16 mouse cellular contexts compared by ENCODE assay signal in genomic region chr13:32799131-32799530, GRCm38 (mm10). TPM values are rescaled to one million over a fixed set of nuclear protein-coding genes. Genes with fewer than 3 reads are reported as not detected.
DNase-seq lines count a peak whose midpoint lies in the region; ATAC-seq and TF ChIP-seq lines count a peak whose summit lies in the region.
"Had no signal": no experiment of that assay in that cellular context is flagged by ENCODE, and none has a peak within 500 bp of the region (broad histone marks: within the 10 kb centered on the region; RNA-seq: fewer than 3 reads in every experiment).

No protein-coding gene starts in this region.

- TF ChIP-seq POLR2A in liver, adult 2 months (IDR thresholded peaks at IDR 0.05; ENCODE audit: extremely low read depth, insufficient read depth, low read length): no peak
- TF ChIP-seq POLR2A in MEL (IDR thresholded peaks at IDR 0.05; ENCODE audit: control insufficient read depth in 1 of 2, insufficient read depth in 1 of 2, low read depth in 1 of 2, low read length in 2 of 2, poor library complexity in 1 of 2): no peak

- no peaks in the 10 kb centered on the region for H3K9me3 ChIP-seq in forebrain, embryonic 14.5 days (replicated peaks; ENCODE audit: control insufficient read depth, low read length)
- no peaks in the 10 kb centered on the region for H3K9me3 ChIP-seq in forebrain, embryonic 11.5 days (ENCODE audit: control insufficient read depth, low read length)
- no peaks in the 10 kb centered on the region for H3K9me3 ChIP-seq in liver, embryonic 11.5 days (ENCODE audit: control insufficient read depth, low read length)
- H3K9me3 ChIP-seq in MEL (replicated peaks; ENCODE audit: insufficient read depth, low read length): no peaks in the 10 kb centered on the region
- H3K9me3 ChIP-seq: heart, embryonic 15.5 days; midbrain, embryonic 15.5 days had no signal

- peak; percentile 33 for TF ChIP-seq CTCF in liver, adult 2 months (IDR thresholded peaks at IDR 0.05; ENCODE audit: low read depth, low read length)
- peak in 2 of 3 experiments; percentile 4 to 52; a peak in 2 of 6 replicates for TF ChIP-seq CTCF in MEL (IDR thresholded peaks at IDR 0.05 in 2 of 3, conservative IDR thresholded peaks at IDR 0.05 in 1 of 3; ENCODE audit: control insufficient read depth in 1 of 3, insufficient read depth in 1 of 3, low read depth in 2 of 3, low read length in 3 of 3, poor library complexity in 1 of 3, severe bottlenecking in 1 of 3)

- no peaks in the 10 kb centered on the region for H3K27me3 ChIP-seq in forebrain, embryonic 14.5 days (replicated peaks; ENCODE audit: control insufficient read depth, insufficient read depth, low read length)
- H3K27me3 ChIP-seq in forebrain, embryonic 11.5 days (ENCODE audit: control insufficient read depth, insufficient read depth, low read length): no peaks in the 10 kb centered on the region
- no peaks in the 10 kb centered on the region for H3K27me3 ChIP-seq in liver, adult 2 months (ENCODE audit: control insufficient read depth, insufficient read depth, low read length)
- no peaks in the 10 kb centered on the region for H3K27me3 ChIP-seq in liver, embryonic 11.5 days (replicated peaks; ENCODE audit: control insufficient read depth, insufficient read depth, low read length)
- peaks cover 0 to 3% of the 10 kb centered on the region in 2 experiments; a peak in 1 of 4 replicates for H3K27me3 ChIP-seq in MEL (ENCODE audit: control insufficient read depth in 1 of 2, insufficient read depth in 2 of 2, low read length in 2 of 2)
- H3K27me3 ChIP-seq: heart, embryonic 15.5 days; midbrain, embryonic 15.5 days had no signal

- DNase-seq in forebrain, embryonic 14.5 days (ENCODE audit: low spot score): peak; percentile 37
- no peak for DNase-seq in forebrain, embryonic 11.5 days (ENCODE audit: low spot score)
- peak; percentile 41 for DNase-seq in liver, adult 2 months (ENCODE audit: extremely low read depth, low read depth, low spot score)
- no peak for DNase-seq in liver, embryonic 11.5 days (ENCODE audit: low spot score)
- DNase-seq in MEL (ENCODE audit: low read depth, low spot score): peak; percentile 66
- peak; percentile 67 for DNase-seq in naive thymus-derived CD4-positive, alpha-beta T cell, adult 2 months (ENCODE audit: low read depth)
- DNase-seq in cerebellum, adult 8-10 months: no peak
- no peak for DNase-seq in ovary, postnatal 36 days (ENCODE audit: low spot score)
- DNase-seq: cerebellum, adult 18-20 months; lung, adult 18-20 months; spleen, adult 18-20 months; thymus, postnatal 25 days had no signal

- no peak overlapping the region for H3K4me2 ChIP-seq in forebrain, embryonic 14.5 days (ENCODE audit: low read length)
- no peak overlapping the region for H3K4me2 ChIP-seq in forebrain, embryonic 11.5 days (ENCODE audit: low read depth, low read length, severe bottlenecking)
- no peak overlapping the region for H3K4me2 ChIP-seq in liver, embryonic 11.5 days
- H3K4me2 ChIP-seq: heart, embryonic 15.5 days; midbrain, embryonic 15.5 days had no signal

- no peak overlapping the region for H3K4me3 ChIP-seq in forebrain, embryonic 14.5 days (ENCODE audit: low read depth, low read length)
- no peak overlapping the region for H3K4me3 ChIP-seq in forebrain, embryonic 11.5 days (ENCODE audit: low read depth, low read length)
- H3K4me3 ChIP-seq in liver, adult 2 months (ENCODE audit: insufficient read depth, low read depth, low read length): no peak overlapping the region
- no peak overlapping the region for H3K4me3 ChIP-seq in liver, embryonic 11.5 days (ENCODE audit: low read depth, low read length)
- H3K4me3 ChIP-seq in MEL (ENCODE audit: control insufficient read depth in 1 of 2, insufficient read depth in 1 of 2, low read depth in 2 of 2, low read length in 2 of 2): no peak overlapping the region
- H3K4me3 ChIP-seq: heart, embryonic 15.5 days; midbrain, embryonic 15.5 days had no signal

- 80% methylated on average over 2 of the region's 2 CpGs for WGBS in forebrain, embryonic 14.5 days
- WGBS in forebrain, embryonic 11.5 days: 75% methylated on average over 2 of the region's 2 CpGs
- WGBS in liver, adult 2 months: 70% methylated on average over 2 of the region's 2 CpGs
- 54% methylated on average over 2 of the region's 2 CpGs for WGBS in liver, embryonic 11.5 days

- ATAC-seq in forebrain, embryonic 14.5 days: no peak
- no peak for ATAC-seq in forebrain, embryonic 11.5 days (replicated peaks; ENCODE audit: low FRiP score)
- no peak for ATAC-seq in liver, embryonic 11.5 days (replicated peaks; ENCODE audit: low FRiP score)
- ATAC-seq: midbrain, embryonic 15.5 days had no signal

- H3K36me3 ChIP-seq in forebrain, embryonic 14.5 days (ENCODE audit: control insufficient read depth, insufficient read depth, low read length): no peaks in the 10 kb centered on the region
- no peaks in the 10 kb centered on the region for H3K36me3 ChIP-seq in forebrain, embryonic 11.5 days (ENCODE audit: control insufficient read depth, insufficient read depth, low read length)
- H3K36me3 ChIP-seq in liver, adult 2 months (ENCODE audit: control insufficient read depth, insufficient read depth, low read length): no peaks in the 10 kb centered on the region
- H3K36me3 ChIP-seq in liver, embryonic 11.5 days (ENCODE audit: control insufficient read depth, insufficient read depth, low read length): no peaks in the 10 kb centered on the region
- peaks cover 0 to 12% of the 10 kb centered on the region in 2 experiments; a peak in 2 of 4 replicates for H3K36me3 ChIP-seq in MEL (ENCODE audit: control insufficient read depth in 1 of 2, insufficient read depth in 2 of 2, low read length in 2 of 2)
- H3K36me3 ChIP-seq: heart, embryonic 15.5 days; midbrain, embryonic 15.5 days had no signal

- H3K9ac ChIP-seq in forebrain, embryonic 14.5 days (ENCODE audit: low read length): no peak overlapping the region
- H3K9ac ChIP-seq in forebrain, embryonic 11.5 days (ENCODE audit: low read length): no peak overlapping the region
- H3K9ac ChIP-seq in liver, adult 2 months (ENCODE audit: low read depth, low read length): no peak overlapping the region
- H3K9ac ChIP-seq in liver, embryonic 11.5 days (ENCODE audit: low read depth, low read length): no peak overlapping the region
- H3K9ac ChIP-seq in MEL (ENCODE audit: control insufficient read depth, low read depth, low read length, poor library complexity, severe bottlenecking): no peak overlapping the region
- H3K9ac ChIP-seq: heart, embryonic 15.5 days; midbrain, embryonic 15.5 days had no signal

- peak; percentile 20 for TF ChIP-seq RAD21 in MEL (IDR thresholded peaks at IDR 0.05; ENCODE audit: low read depth, low read length)

- peaks cover 12% of the 10 kb centered on the region for H3K4me1 ChIP-seq in forebrain, embryonic 14.5 days (ENCODE audit: control insufficient read depth, insufficient read depth, low read length)
- peaks cover 7% of the 10 kb centered on the region; the same call in 1 of the 2 replicates for H3K4me1 ChIP-seq in forebrain, embryonic 11.5 days (replicated peaks; ENCODE audit: control insufficient read depth, insufficient read depth, low read length)
- peaks cover 14% of the 10 kb centered on the region for H3K4me1 ChIP-seq in liver, adult 2 months (ENCODE audit: control insufficient read depth, insufficient read depth, low read length)
- H3K4me1 ChIP-seq in liver, embryonic 11.5 days (replicated peaks; ENCODE audit: control insufficient read depth, insufficient read depth, low read length): peaks cover 18% of the 10 kb centered on the region
- peaks cover 2 to 13% of the 10 kb centered on the region in 2 experiments; a peak in 2 of 4 replicates for H3K4me1 ChIP-seq in MEL (ENCODE audit: control insufficient read depth in 1 of 2, insufficient read depth in 2 of 2, low read length in 2 of 2)

- peaks cover 17% of the 10 kb centered on the region for H3K79me2 ChIP-seq in liver, adult 2 months (ENCODE audit: control insufficient read depth, insufficient read depth, low read length)
- peaks cover 21% of the 10 kb centered on the region for H3K79me2 ChIP-seq in MEL (ENCODE audit: control insufficient read depth, insufficient read depth, low read length, poor library complexity)

- no peak for TF ChIP-seq EP300 in MEL (IDR thresholded peaks at IDR 0.05; ENCODE audit: low read depth in 1 of 2, low read length in 2 of 2)

- H3K27ac ChIP-seq in forebrain, embryonic 14.5 days (ENCODE audit: low read depth, low read length): no peak overlapping the region
- no peak overlapping the region for H3K27ac ChIP-seq in forebrain, embryonic 11.5 days (ENCODE audit: low read depth, low read length)
- no peak overlapping the region for H3K27ac ChIP-seq in liver, adult 2 months (replicated peaks; ENCODE audit: insufficient read depth, low read depth, low read length)
- no peak overlapping the region for H3K27ac ChIP-seq in liver, embryonic 11.5 days (ENCODE audit: low read depth, low read length)
- no peak overlapping the region for H3K27ac ChIP-seq in MEL (ENCODE audit: control insufficient read depth, low read depth, low read length)
- H3K27ac ChIP-seq: heart, embryonic 15.5 days; midbrain, embryonic 15.5 days had no signal

RNA-seq across cellular contexts. Expression of gene Wrnip1, which starts 2.7 kb away (rescaled TPM):
- 19.1 and 22.5 TPM in 2 replicates for polyA plus RNA-seq in forebrain, embryonic 14.5 days (2014; fragmentation: Nextera tagmentation; extraction: Ambion mirVana)
- polyA plus RNA-seq in forebrain, embryonic 11.5 days (2014; fragmentation: Nextera tagmentation; extraction: Ambion mirVana): 22.1 and 22.9 TPM in 2 replicates
- 33.9 and 43.8 TPM in 2 replicates for total RNA-seq in liver, adult 2 months (2014; rRNA removed)
- polyA plus RNA-seq in liver, adult 2 months (2012; rRNA removed): 38.7 and 49.8 TPM in 2 replicates
- 19.9 and 23.1 TPM in 2 replicates for polyA plus RNA-seq in liver, embryonic 11.5 days (2014; fragmentation: Nextera tagmentation; extraction: Ambion mirVana)
- 50.4 and 50.6 TPM in 2 replicates for total RNA-seq in MEL (2012; rRNA removed)
- polyA plus RNA-seq in MEL (2012; ENCODE audit: insufficient read depth in 1 of 2, insufficient read length in 2 of 2, low read depth in 1 of 2, low replicate concordance in 2 of 2, missing spikeins in 1 of 2): 10 to 100 TPM in 1 of 2 experiments, not detected in 1; 38.8 TPM

RNA-seq across cellular contexts. Expression of gene D930007J09Rik, which starts 3.5 kb away (rescaled TPM):
- polyA plus RNA-seq in forebrain, embryonic 14.5 days (2014; fragmentation: Nextera tagmentation; extraction: Ambion mirVana): not detected in 2 replicates
- not detected in 2 replicates for polyA plus RNA-seq in forebrain, embryonic 11.5 days (2014; fragmentation: Nextera tagmentation; extraction: Ambion mirVana)
- total RNA-seq in liver, adult 2 months (2014; rRNA removed): not detected in 2 replicates
- polyA plus RNA-seq in liver, adult 2 months (2012; rRNA removed): 0.60 TPM in 1 of 2 replicates, not detected in the other
- polyA plus RNA-seq in liver, embryonic 11.5 days (2014; fragmentation: Nextera tagmentation; extraction: Ambion mirVana): not detected in 2 replicates
- 8.3 and 10.4 TPM in 2 replicates for total RNA-seq in MEL (2012; rRNA removed)
- polyA plus RNA-seq in MEL (2012; ENCODE audit: insufficient read depth in 1 of 2, insufficient read length in 2 of 2, low read depth in 1 of 2, low replicate concordance in 2 of 2, missing spikeins in 1 of 2): not detected
- total RNA-seq: adrenal gland, adult 18-20 months had no signal
- polyA plus RNA-seq: heart, embryonic 15.5 days; kidney, embryonic 16.5 days; midbrain, embryonic 15.5 days had no signal

RNA-seq across cellular contexts. Expression of gene Mylk4, which starts 15.4 kb away (rescaled TPM):
- 0.07 TPM in 1 of 2 replicates, not detected in the other for polyA plus RNA-seq in forebrain, embryonic 14.5 days (2014; fragmentation: Nextera tagmentation; extraction: Ambion mirVana)
- polyA plus RNA-seq in forebrain, embryonic 11.5 days (2014; fragmentation: Nextera tagmentation; extraction: Ambion mirVana): 0.11 TPM in 1 of 2 replicates, not detected in the other
- total RNA-seq in liver, adult 2 months (2014; rRNA removed): 0.37 TPM in 1 of 2 replicates, not detected in the other
- not detected in 2 replicates for polyA plus RNA-seq in liver, adult 2 months (2012; rRNA removed)
- polyA plus RNA-seq in liver, embryonic 11.5 days (2014; fragmentation: Nextera tagmentation; extraction: Ambion mirVana): 0.10 and 0.12 TPM in 2 replicates
- not detected in 2 replicates for total RNA-seq in MEL (2012; rRNA removed)
- not detected for polyA plus RNA-seq in MEL (2012; ENCODE audit: insufficient read depth in 1 of 2, insufficient read length in 2 of 2, low read depth in 1 of 2, low replicate concordance in 2 of 2, missing spikeins in 1 of 2)

RNA-seq across cellular contexts. Expression of gene Serpinb1a, which starts 51.9 kb away (rescaled TPM):
- 0.93 and 1.9 TPM in 2 replicates for polyA plus RNA-seq in forebrain, embryonic 14.5 days (2014; fragmentation: Nextera tagmentation; extraction: Ambion mirVana)
- polyA plus RNA-seq in forebrain, embryonic 11.5 days (2014; fragmentation: Nextera tagmentation; extraction: Ambion mirVana): 0.68 and 1.1 TPM in 2 replicates
- 6.7 and 11.2 TPM in 2 replicates for total RNA-seq in liver, adult 2 months (2014; rRNA removed)
- 4.7 and 5.1 TPM in 2 replicates for polyA plus RNA-seq in liver, adult 2 months (2012; rRNA removed)
- 10.1 and 11.0 TPM in 2 replicates for polyA plus RNA-seq in liver, embryonic 11.5 days (2014; fragmentation: Nextera tagmentation; extraction: Ambion mirVana)
- 2.7 and 3.6 TPM in 2 replicates for total RNA-seq in MEL (2012; rRNA removed)
- 1 to 10 TPM in 1 of 2 experiments, not detected in 1; 6.8 TPM for polyA plus RNA-seq in MEL (2012; ENCODE audit: insufficient read depth in 1 of 2, insufficient read length in 2 of 2, low read depth in 1 of 2, low replicate concordance in 2 of 2, missing spikeins in 1 of 2)

Comparison
In these comparisons a context has a peak if more than half of its experiments do, and no peak if none do; other contexts are left out.
1. DNase-seq: peak in forebrain, embryonic 14.5 days (single experiment), liver, adult 2 months (single experiment), MEL (single experiment) and naive thymus-derived CD4-positive, alpha-beta T cell, adult 2 months (single experiment); none in forebrain, embryonic 11.5 days (single experiment), liver, embryonic 11.5 days (single experiment), cerebellum, adult 8-10 months (single experiment) and ovary, postnatal 36 days (single experiment).